Mouse (Mus musculus) G1E-ER4 (cell line): ENCODE data around the gene 9530068E07Rik. TPM values are rescaled to one million over a fixed set of nuclear protein-coding genes. Genes with fewer than 3 reads are reported as not detected.

Experiments used
- GATA1 ChIP-seq: IDR thresholded peaks from one replicate; pipeline ENCODE4 v1.8.0; 2012; ENCODE audit warnings: low read length, inconsistent platforms
- polyA plus RNA-seq: library from polyadenylated mRNA; stranded (reverse); fragments of >175 nt; gene quantifications from 2 replicates; pipeline ENCODE4 v1.2.3, GENCODE M21; 2012

Gene 9530068E07Rik
- polyA plus RNA-seq: 131 and 206 TPM in 2 replicates

GRCm38 (mm10) chr11:52395940-52396596 lies at the start of gene 9530068E07Rik:
Gene 9530068E07Rik, plus strand, starts transcription at chr11:52396428.
- no peak for TF ChIP-seq GATA1

- TF ChIP-seq GATA1: no peak
Measured at GRCm38 (mm10) chr11:52346635-52347005, 49.6 kb upstream of the 9530068E07Rik start.

- no peak for TF ChIP-seq GATA1
Measured at GRCm38 (mm10) chr11:52348156-52348555, 48.1 kb upstream of the 9530068E07Rik start.

- TF ChIP-seq GATA1: no peak
Measured at GRCm38 (mm10) chr11:52348724-52349123, 47.5 kb upstream of the 9530068E07Rik start.

- no peak for TF ChIP-seq GATA1
Measured at GRCm38 (mm10) chr11:52350924-52351323, 45.3 kb upstream of the 9530068E07Rik start.

- TF ChIP-seq GATA1: no peak
Measured at GRCm38 (mm10) chr11:52352271-52352670, 44.0 kb upstream of the 9530068E07Rik start.

GRCm38 (mm10) chr11:52354644-52355043 lies 41.6 kb upstream of the 9530068E07Rik start:
- no peak for TF ChIP-seq GATA1

- TF ChIP-seq GATA1: no peak
Measured at GRCm38 (mm10) chr11:52355601-52356000, 40.6 kb upstream of the 9530068E07Rik start.

GRCm38 (mm10) chr11:52358520-52358919 lies 37.7 kb upstream of the 9530068E07Rik start:
- no peak for TF ChIP-seq GATA1

GRCm38 (mm10) chr11:52359686-52360470 lies 36.4 kb upstream of the 9530068E07Rik start:
- TF ChIP-seq GATA1: no peak

- no peak for TF ChIP-seq GATA1
Measured at GRCm38 (mm10) chr11:52360471-52361277, 35.6 kb upstream of the 9530068E07Rik start, which contains the start of gene Vdac1. Gene Vdac1, plus strand, starts transcription at chr11:52360860.

GRCm38 (mm10) chr11:52361287-52361921 lies 34.8 kb upstream of the 9530068E07Rik start:
- TF ChIP-seq GATA1: no peak

- TF ChIP-seq GATA1: no peak
Measured at GRCm38 (mm10) chr11:52364376-52364775, 31.9 kb upstream of the 9530068E07Rik start.

- TF ChIP-seq GATA1: no peak
Measured at GRCm38 (mm10) chr11:52365143-52365542, 31.1 kb upstream of the 9530068E07Rik start.

GRCm38 (mm10) chr11:52366358-52366757 lies 29.9 kb upstream of the 9530068E07Rik start:
- TF ChIP-seq GATA1: no peak
